ENCODE assay signal across 18 mouse cellular contexts in genomic region chr12:111432751-111433331, GRCm38 (mm10). TPM values are rescaled to one million over a fixed set of nuclear protein-coding genes. Genes with fewer than 3 reads are reported as not detected.
DNase-seq lines count a peak whose midpoint lies in the region; ATAC-seq and TF ChIP-seq lines count a peak whose summit lies in the region.
"Had no signal": no experiment of that assay in that cellular context is flagged by ENCODE, and none has a peak within 500 bp of the region (broad histone marks: within the 10 kb centered on the region; RNA-seq: fewer than 3 reads in every experiment).

No protein-coding gene starts in this region.

- peaks cover 99% of the 10 kb centered on the region for H3K27me3 ChIP-seq in forebrain, embryonic 10.5 days (ENCODE audit: poor library complexity, severe bottlenecking)
- peaks cover 44% of the 10 kb centered on the region for H3K27me3 ChIP-seq in forebrain, embryonic 14.5 days (replicated peaks; ENCODE audit: control insufficient read depth, insufficient read depth, low read length)
- H3K27me3 ChIP-seq in kidney, adult 2 months (replicated peaks; ENCODE audit: control insufficient read depth, insufficient read depth, low read length): no peaks in the 10 kb centered on the region
- H3K27me3 ChIP-seq in liver, embryonic 13.5 days: peaks cover 39% of the 10 kb centered on the region

- no peaks in the 10 kb centered on the region for H3K36me3 ChIP-seq in forebrain, embryonic 10.5 days (replicated peaks)
- no peaks in the 10 kb centered on the region for H3K36me3 ChIP-seq in forebrain, embryonic 14.5 days (ENCODE audit: control insufficient read depth, insufficient read depth, low read length)
- H3K36me3 ChIP-seq in kidney, adult 2 months (ENCODE audit: control insufficient read depth, insufficient read depth, low read length): no peaks in the 10 kb centered on the region
- no peaks in the 10 kb centered on the region for H3K36me3 ChIP-seq in liver, embryonic 13.5 days
- H3K36me3 ChIP-seq: midbrain, embryonic 15.5 days had no signal

- no peak for TF ChIP-seq CTCF in kidney, adult 2 months (conservative IDR thresholded peaks at IDR 0.05; ENCODE audit: insufficient read depth, insufficient read length, low read depth, low read length)

- TF ChIP-seq POLR2A in kidney, adult 2 months (IDR thresholded peaks at IDR 0.05; ENCODE audit: low read depth, low read length): no peak

- DNase-seq in forebrain, embryonic 10.5 days (ENCODE audit: extremely low spot score, low spot score): no peak
- DNase-seq in forebrain, embryonic 14.5 days (ENCODE audit: low spot score): no peak
- peak; percentile 54 for DNase-seq in kidney, adult 2 months
- DNase-seq in kidney, postnatal 10 days: no peak
- peak; percentile 57 for DNase-seq in ES-CJ7 (ENCODE audit: low read depth, low spot score)
- no peak for DNase-seq in liver, embryonic 13.5 days
- no peak for DNase-seq in testis, postnatal 10 days (ENCODE audit: low spot score)
- DNase-seq: adrenal gland, adult 2 months; cerebellum, adult 11-12 months; embryo, embryonic 11 days; gastrocnemius, postnatal 10 days; layer of hippocampus, adult 9-11 months; right cerebral cortex, postnatal 25 days; thymus, adult 18-20 months had no signal

- H3K27ac ChIP-seq in forebrain, embryonic 10.5 days: peak overlapping the region; percentile 40
- no peak overlapping the region for H3K27ac ChIP-seq in forebrain, embryonic 14.5 days (ENCODE audit: low read depth, low read length)
- H3K27ac ChIP-seq in kidney, adult 2 months (ENCODE audit: insufficient read depth, low read depth, low read length): peak overlapping the region; percentile 49
- peak overlapping the region; percentile 75 for H3K27ac ChIP-seq in liver, embryonic 13.5 days
- H3K27ac ChIP-seq: forebrain, embryonic 13.5 days; midbrain, embryonic 15.5 days had no signal

- H3K9ac ChIP-seq in forebrain, embryonic 14.5 days (ENCODE audit: low read length): no peak overlapping the region
- H3K9ac ChIP-seq in liver, embryonic 13.5 days: peak overlapping the region; percentile 46; the same call in 1 of the 2 replicates
- H3K9ac ChIP-seq: forebrain, embryonic 13.5 days; midbrain, embryonic 15.5 days had no signal

- H3K9me3 ChIP-seq in forebrain, embryonic 10.5 days: no peaks in the 10 kb centered on the region
- no peaks in the 10 kb centered on the region for H3K9me3 ChIP-seq in forebrain, embryonic 14.5 days (replicated peaks; ENCODE audit: control insufficient read depth, low read length)
- H3K9me3 ChIP-seq in liver, embryonic 13.5 days (replicated peaks): no peaks in the 10 kb centered on the region
- H3K9me3 ChIP-seq: forebrain, embryonic 13.5 days; midbrain, embryonic 15.5 days had no signal

- peaks cover 68% of the 10 kb centered on the region for H3K4me1 ChIP-seq in forebrain, embryonic 10.5 days
- peaks cover 11% of the 10 kb centered on the region for H3K4me1 ChIP-seq in forebrain, embryonic 14.5 days (ENCODE audit: control insufficient read depth, insufficient read depth, low read length)
- peaks cover 44% of the 10 kb centered on the region for H3K4me1 ChIP-seq in kidney, adult 2 months (ENCODE audit: control insufficient read depth, insufficient read depth, low read length)
- peaks cover 100% of the 10 kb centered on the region for H3K4me1 ChIP-seq in liver, embryonic 13.5 days (replicated peaks)

- H3K4me2 ChIP-seq in forebrain, embryonic 14.5 days (ENCODE audit: low read length): no peak overlapping the region
- 0 out of 2 replicates have a peak overlapping the region, but pooled peaks have one; percentile 22 for H3K4me2 ChIP-seq in liver, embryonic 13.5 days
- H3K4me2 ChIP-seq: forebrain, embryonic 13.5 days; midbrain, embryonic 15.5 days had no signal

- no peak for ATAC-seq in forebrain, embryonic 14.5 days
- no peak; the same call in 1 of the 2 replicates for ATAC-seq in liver, embryonic 13.5 days (ENCODE audit: low read depth)
- no peak for ATAC-seq in cerebellum, adult (ENCODE audit: insufficient number of reproducible peaks, low FRiP score, low TSS enrichment)
- ATAC-seq: forebrain, embryonic 13.5 days; midbrain, embryonic 15.5 days had no signal

- no peak overlapping the region for H3K4me3 ChIP-seq in forebrain, embryonic 10.5 days
- no peak overlapping the region for H3K4me3 ChIP-seq in forebrain, embryonic 14.5 days (ENCODE audit: low read depth, low read length)
- H3K4me3 ChIP-seq in kidney, adult 2 months (ENCODE audit: insufficient read depth, low read depth, low read length): no peak overlapping the region
- no peak overlapping the region for H3K4me3 ChIP-seq in liver, embryonic 13.5 days (replicated peaks)
- H3K4me3 ChIP-seq: forebrain, embryonic 13.5 days; midbrain, embryonic 15.5 days had no signal

- 48% methylated on average over 4 of the region's 5 CpGs for WGBS in forebrain, embryonic 10.5 days
- 51% methylated on average over 5 of the region's 5 CpGs for WGBS in forebrain, embryonic 14.5 days
- WGBS in kidney, adult 2 months: 60% methylated on average over 5 of the region's 5 CpGs
- 47% methylated on average over 4 of the region's 5 CpGs for WGBS in liver, embryonic 13.5 days (ENCODE audit: insufficient replicate concordance)

RNA-seq across cellular contexts. Expression of gene Tnfaip2, which starts 9.4 kb away (rescaled TPM):
- 2.1 and 4.4 TPM in 2 replicates for polyA plus RNA-seq in forebrain, embryonic 10.5 days (2016; fragmentation: Nextera tagmentation; extraction: Ambion mirVana)
- 0.28 and 1.1 TPM in 2 replicates for polyA plus RNA-seq in forebrain, embryonic 14.5 days (2014; fragmentation: Nextera tagmentation; extraction: Ambion mirVana)
- polyA plus RNA-seq in kidney, adult 2 months (2012; rRNA removed): 48.5 and 56.2 TPM in 2 replicates
- polyA plus RNA-seq in liver, embryonic 13.5 days (2015; fragmentation: Nextera tagmentation; extraction: Ambion mirVana): 92.1 and 96.6 TPM in 2 replicates
- polyA plus RNA-seq: neural tube, embryonic 14.5 days had no signal

RNA-seq across cellular contexts. Expression of gene Exoc3l4, which starts 16.0 kb away (rescaled TPM):
- 5.2 and 5.6 TPM in 2 replicates for polyA plus RNA-seq in forebrain, embryonic 10.5 days (2016; fragmentation: Nextera tagmentation; extraction: Ambion mirVana)
- polyA plus RNA-seq in forebrain, embryonic 14.5 days (2014; fragmentation: Nextera tagmentation; extraction: Ambion mirVana): 2.2 and 2.7 TPM in 2 replicates
- 42.9 and 50.5 TPM in 2 replicates for polyA plus RNA-seq in kidney, adult 2 months (2012; rRNA removed)
- polyA plus RNA-seq in liver, embryonic 13.5 days (2015; fragmentation: Nextera tagmentation; extraction: Ambion mirVana): 15.5 and 18.6 TPM in 2 replicates

RNA-seq across cellular contexts. Expression of gene Lbhd2, which starts 26.2 kb away (rescaled TPM):
- 0.25 TPM in 1 of 2 replicates, not detected in the other for polyA plus RNA-seq in forebrain, embryonic 10.5 days (2016; fragmentation: Nextera tagmentation; extraction: Ambion mirVana)
- 2.4 and 2.8 TPM in 2 replicates for polyA plus RNA-seq in forebrain, embryonic 14.5 days (2014; fragmentation: Nextera tagmentation; extraction: Ambion mirVana)
- polyA plus RNA-seq in kidney, adult 2 months (2012; rRNA removed): 0.13 and 0.15 TPM in 2 replicates
- polyA plus RNA-seq in liver, embryonic 13.5 days (2015; fragmentation: Nextera tagmentation; extraction: Ambion mirVana): not detected in 2 replicates

RNA-seq across cellular contexts. Expression of gene Gm266, which starts 52.8 kb away (rescaled TPM):
- 7.1 and 9.8 TPM in 2 replicates for polyA plus RNA-seq in forebrain, embryonic 10.5 days (2016; fragmentation: Nextera tagmentation; extraction: Ambion mirVana)
- 0.84 and 0.99 TPM in 2 replicates for polyA plus RNA-seq in forebrain, embryonic 14.5 days (2014; fragmentation: Nextera tagmentation; extraction: Ambion mirVana)
- 2.8 and 4.3 TPM in 2 replicates for polyA plus RNA-seq in kidney, adult 2 months (2012; rRNA removed)
- 0.76 and 1.0 TPM in 2 replicates for polyA plus RNA-seq in liver, embryonic 13.5 days (2015; fragmentation: Nextera tagmentation; extraction: Ambion mirVana)

RNA-seq across cellular contexts. Expression of gene Cdc42bpb, which starts 55.3 kb away (rescaled TPM):
- polyA plus RNA-seq in forebrain, embryonic 10.5 days (2016; fragmentation: Nextera tagmentation; extraction: Ambion mirVana): 30.1 and 30.3 TPM in 2 replicates
- polyA plus RNA-seq in forebrain, embryonic 14.5 days (2014; fragmentation: Nextera tagmentation; extraction: Ambion mirVana): 28.8 and 34.6 TPM in 2 replicates
- 164 and 208 TPM in 2 replicates for polyA plus RNA-seq in kidney, adult 2 months (2012; rRNA removed)
- 5.9 and 6.7 TPM in 2 replicates for polyA plus RNA-seq in liver, embryonic 13.5 days (2015; fragmentation: Nextera tagmentation; extraction: Ambion mirVana)

Comparison
In these comparisons a context has a peak if more than half of its experiments do, and no peak if none do; other contexts are left out.
1. DNase-seq: peak in kidney, adult 2 months (single experiment) and ES-CJ7 (single experiment); none in forebrain, embryonic 10.5 days (single experiment), forebrain, embryonic 14.5 days (single experiment), kidney, postnatal 10 days (single experiment), liver, embryonic 13.5 days (single experiment) and testis, postnatal 10 days (single experiment).